Mouse (Mus musculus): ENCODE data around the gene Pnpla7.

GRCm38 (mm10) chr2:25069537-25069936 lies 93.7 kb downstream of the Pnpla7 start:
- TF ChIP-seq CTCF (IDR thresholded peaks at IDR 0.05; ENCODE audit: insufficient read depth, low read length), result no peak
- TF ChIP-seq POLR2A (IDR thresholded peaks at IDR 0.05; ENCODE audit: borderline replicate concordance, extremely low read depth, low read depth, low read length), result no peak
